Mouse (Mus musculus) lung, postnatal 0 days (tissue): ENCODE measurements around the gene Tmem233. TPM values are rescaled to one million over a fixed set of nuclear protein-coding genes. Genes with fewer than 3 reads are reported as not detected.

Experiments used
- ATAC-seq: fragments of 200-750 bp; cut with Nextera tagmentation; 2 replicates; pipeline ENCODE4 v1.8.0; 2017; ENCODE audit warnings: moderate library complexity
- DNase-seq: peaks from one replicate; pipeline ENCODE4 v3.0.0-alpha.2; 2016; ENCODE audit warnings: low spot score
- H3K27ac ChIP-seq: fragments of 300-500 bp; sonication (generic); 2 replicates; pipeline ENCODE4 v1.5.1; 2014; ENCODE audit warnings: antibody characterized with exemption, mild to moderate bottlenecking, low read length, mixed read lengths
- H3K27me3 ChIP-seq: fragments of 300-500 bp; sonication (generic); replicated peaks from 2 replicates; pipeline ENCODE4 v1.6.1; 2014; ENCODE audit warnings: low read length, mixed read lengths; ENCODE audit not compliant: insufficient read depth
- H3K36me3 ChIP-seq: fragments of 300-500 bp; sonication (generic); 2 replicates; pipeline ENCODE4 v1.6.1; 2014; ENCODE audit warnings: low read length, mixed read lengths; ENCODE audit not compliant: insufficient read depth
- H3K4me1 ChIP-seq: fragments of 300-500 bp; sonication (generic); 2 replicates; pipeline ENCODE4 v1.6.1; 2014; ENCODE audit warnings: antibody characterized with exemption, low read depth, low read length, mixed read lengths; ENCODE audit not compliant: insufficient read depth
- H3K4me2 ChIP-seq: fragments of 300-500 bp; sonication (generic); replicated peaks from 2 replicates; pipeline ENCODE4 v1.6.1; 2014; ENCODE audit warnings: low read depth, mild to moderate bottlenecking, low read length, moderate library complexity, mixed read lengths
- H3K4me3 ChIP-seq: fragments of 300-500 bp; sonication (generic); 2 replicates; pipeline ENCODE4 v1.5.1; 2014; ENCODE audit warnings: low read depth, low read length
- H3K9ac ChIP-seq: fragments of 300-500 bp; sonication (generic); replicated peaks from 2 replicates; pipeline ENCODE4 v1.6.1; 2014; ENCODE audit warnings: low read depth, mild to moderate bottlenecking
- H3K9me3 ChIP-seq: fragments of 300-500 bp; sonication (generic); 2 replicates; pipeline ENCODE4 v1.6.1; 2016; ENCODE audit warnings: low read length, mixed read lengths
- CTCF ChIP-seq: IDR thresholded peaks from 2 replicates; pipeline ENCODE4 v1.5.1; 2016; ENCODE audit warnings: antibody characterized with exemption, mild to moderate bottlenecking
- EP300 ChIP-seq: IDR thresholded peaks from 2 replicates; pipeline ENCODE4 v1.6.1; 2016; ENCODE audit warnings: antibody characterized with exemption, mild to moderate bottlenecking, control low read depth
- WGBS: fragments of 180-500 bp; shearing (Covaris S2); extraction: QIAGEN DNeasy Blood & Tissue Kit; methylation state at CpG from one replicate; pipeline ENCODE4 v1.1.7; 2014; 5-methylcytosine and 5-hydroxymethylcytosine counted together
- polyA plus RNA-seq: library from polyadenylated mRNA; unstranded; fragments of >200 nt; fragmentation: Nextera tagmentation; extraction: Ambion mirVana; gene quantifications from 2 replicates; pipeline ENCODE4 v1.2.1, GENCODE M21; 2015

The Tmem233 gene
- polyA plus RNA-seq, 1 experiment from 2014 or later, result 0.18 TPM

GRCm38 (mm10) chr5:116012503-116012902 lies 70.5 kb downstream of the Tmem233 start:
- 82% methylated on average over 7 of the region's 7 CpGs for WGBS
- H3K9ac ChIP-seq, result no peak overlapping the region
- TF ChIP-seq CTCF, result no peak
- no peak for TF ChIP-seq EP300
- no peak overlapping the region for H3K4me3 ChIP-seq
- no peak overlapping the region for H3K27ac ChIP-seq
- H3K4me2 ChIP-seq, result no peak overlapping the region
- H3K27me3 ChIP-seq, result no peaks in the 10 kb centered on the region
- peaks cover 3% of the 10 kb centered on the region; the same call in 1 of the 2 replicates for H3K4me1 ChIP-seq
- H3K9me3 ChIP-seq, result no peaks in the 10 kb centered on the region
- peaks cover 39% of the 10 kb centered on the region for H3K36me3 ChIP-seq
- DNase-seq (no peak), ATAC-seq (no peak)

DNA sequence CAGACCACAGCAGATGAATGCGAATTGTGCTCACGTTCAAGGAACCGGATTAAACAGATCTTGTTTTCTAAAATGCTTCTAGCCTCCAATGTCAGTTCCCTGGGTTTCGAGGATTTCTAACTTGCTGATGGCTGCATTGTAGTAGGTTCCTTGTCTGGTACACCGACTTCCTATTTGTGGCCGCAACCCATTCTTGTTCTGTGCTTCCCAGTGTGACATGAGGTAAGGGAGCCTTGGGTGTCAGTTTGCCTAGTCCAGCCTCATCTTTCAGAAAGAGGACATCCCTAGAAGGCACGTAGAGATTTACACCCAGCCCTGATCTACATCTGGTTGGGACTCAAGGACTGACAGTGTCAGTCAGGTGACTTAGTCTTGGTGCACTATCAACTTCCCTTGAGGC lies 71.3 kb downstream of the Tmem233 start:
- DNase-seq, result no peak
- no peak for TF ChIP-seq CTCF
- TF ChIP-seq EP300, result no peak
- WGBS, result 92% methylated on average over 7 of the region's 7 CpGs

GRCm38 (mm10) chr5:116009884-116010627 lies 73.0 kb downstream of the Tmem233 start:
- Histone ChIP-seq H3K27me3 (no peaks in the 10 kb centered on the region), H3K36me3 (peaks cover 19% of the 10 kb centered on the region), H3K9ac (no peak overlapping the region), H3K4me2 (no peak overlapping the region), H3K4me3 (no peak overlapping the region), H3K9me3 (no peaks in the 10 kb centered on the region), H3K4me1 (peaks cover 3% of the 10 kb centered on the region; the same call in 1 of the 2 replicates), H3K27ac (peak overlapping the region; percentile 91)
- 49% methylated on average over 2 of the region's 2 CpGs for WGBS
- TF ChIP-seq CTCF (no peak), EP300 (no peak)
- no peak for ATAC-seq
- DNase-seq, result no peak

More for the DNA sequence above, 71.3 kb downstream of the Tmem233 start:
- peaks cover 3% of the 10 kb centered on the region; the same call in 1 of the 2 replicates for H3K4me1 ChIP-seq
- H3K27me3 ChIP-seq, result no peaks in the 10 kb centered on the region
- H3K27ac ChIP-seq, result peak overlapping the region; percentile 32; the same call in 1 of the 2 replicates
- H3K36me3 ChIP-seq, result peaks cover 31% of the 10 kb centered on the region
- no peak overlapping the region for H3K9ac ChIP-seq
- no peak overlapping the region for H3K4me2 ChIP-seq
- no peak for ATAC-seq
- H3K4me3 ChIP-seq, result no peak overlapping the region
- no peaks in the 10 kb centered on the region for H3K9me3 ChIP-seq

- ATAC-seq, result peak; percentile 91
- H3K4me2 ChIP-seq, result no peak overlapping the region
These were observed 73.8 kb downstream of the Tmem233 start for GRCm38 (mm10) chr5:116009091-116009851.

GRCm38 (mm10) chr5:116007723-116008122 lies 75.3 kb downstream of the Tmem233 start:
- no peaks in the 10 kb centered on the region for H3K27me3 ChIP-seq
- H3K4me3 ChIP-seq, result no peak overlapping the region
- H3K4me1 ChIP-seq, result peaks cover 3% of the 10 kb centered on the region; the same call in 1 of the 2 replicates
- H3K9me3 ChIP-seq, result no peaks in the 10 kb centered on the region
- 59% methylated on average over 13 of the region's 13 CpGs for WGBS
- no peak overlapping the region for H3K9ac ChIP-seq
- no peak for TF ChIP-seq CTCF
- TF ChIP-seq EP300, result peak; percentile 36; the same call in 1 of the 2 replicates
- H3K36me3 ChIP-seq, result no peaks in the 10 kb centered on the region
- DNase-seq (peak; percentile 88), ATAC-seq (peak; percentile 63)
- no peak overlapping the region for H3K4me2 ChIP-seq
- H3K27ac ChIP-seq, result peak overlapping the region; percentile 91

More at GRCm38 (mm10) chr5:116009091-116009851, 73.8 kb downstream of the Tmem233 start:
- TF ChIP-seq EP300, result peak; percentile 99
- no peak for TF ChIP-seq CTCF
- WGBS, result 67% methylated on average over 15 of the region's 15 CpGs
- no peak overlapping the region for H3K4me3 ChIP-seq
- no peak overlapping the region for H3K9ac ChIP-seq
- peaks cover 11% of the 10 kb centered on the region for H3K36me3 ChIP-seq
- peaks cover 3% of the 10 kb centered on the region; the same call in 1 of the 2 replicates for H3K4me1 ChIP-seq
- DNase-seq, result peak; percentile 95
- H3K9me3 ChIP-seq, result no peaks in the 10 kb centered on the region
- no peaks in the 10 kb centered on the region for H3K27me3 ChIP-seq
- peak overlapping the region; percentile 91 for H3K27ac ChIP-seq
